Mouse (Mus musculus) stomach, embryonic 16.5 days (tissue): ENCODE results near the gene Kifc3. TPM values are rescaled to one million over a fixed set of nuclear protein-coding genes. Genes with fewer than 3 reads are reported as not detected.

ENCODE experiments used
- ATAC-seq: fragments of 200-750 bp; cut with Nextera tagmentation; 2 replicates; pipeline ENCODE4 v1.8.0; 2017; ENCODE audit warnings: moderate number of reproducible peaks, moderate TSS enrichment; ENCODE audit not compliant: insufficient read depth, low FRiP score
- H3K27ac ChIP-seq: fragments of 300-500 bp; sonication (generic); 2 replicates; pipeline ENCODE4 v1.5.1; 2014; ENCODE audit warnings: low read length
- H3K27me3 ChIP-seq: fragments of 300-500 bp; sonication (generic); 2 replicates; pipeline ENCODE4 v1.6.1; 2014; ENCODE audit warnings: low read length, control low read depth, mixed read lengths; ENCODE audit not compliant: control insufficient read depth, insufficient read depth
- H3K36me3 ChIP-seq: fragments of 300-500 bp; sonication (generic); 2 replicates; pipeline ENCODE4 v1.6.1; 2014; ENCODE audit warnings: low read length; ENCODE audit not compliant: control insufficient read depth, insufficient read depth
- H3K4me1 ChIP-seq: fragments of 300-500 bp; sonication (generic); 2 replicates; pipeline ENCODE4 v1.6.1; 2014; ENCODE audit warnings: low read length, control low read depth, mixed read lengths; ENCODE audit not compliant: control insufficient read depth, insufficient read depth
- H3K4me2 ChIP-seq: fragments of 300-500 bp; sonication (generic); 2 replicates; pipeline ENCODE4 v1.6.1; 2014; ENCODE audit warnings: low read depth, low read length, mixed read lengths
- H3K4me3 ChIP-seq: fragments of 300-500 bp; sonication (generic); replicated peaks from 2 replicates; pipeline ENCODE4 v1.5.1; 2014; ENCODE audit warnings: mild to moderate bottlenecking, low read length
- H3K9ac ChIP-seq: fragments of 300-500 bp; sonication (generic); 2 replicates; pipeline ENCODE4 v1.6.1; 2014; ENCODE audit warnings: low read length
- H3K9me3 ChIP-seq: fragments of 300-500 bp; sonication (generic); replicated peaks from 2 replicates; pipeline ENCODE4 v1.6.1; 2016; ENCODE audit warnings: low read length, control low read depth; ENCODE audit not compliant: control insufficient read depth
- WGBS: fragments of 180-500 bp; shearing (Covaris S2); extraction: QIAGEN DNeasy Blood & Tissue Kit; methylation state at CpG from one replicate; pipeline ENCODE4 v1.1.7; 2014; 5-methylcytosine and 5-hydroxymethylcytosine counted together
- polyA plus RNA-seq: library from polyadenylated mRNA; unstranded; fragments of >200 nt; fragmentation: Nextera tagmentation; extraction: Ambion mirVana; gene quantifications from 2 replicates; pipeline ENCODE4 v1.2.1, GENCODE M21; 2015

Kifc3 gene
- polyA plus RNA-seq, 1 experiment from 2014 or later: 13.3 TPM

GRCm38 (mm10) chr8:95142985-95143804, 59.4 kb downstream of the Kifc3 start:
- Histone ChIP-seq H3K9ac (peak overlapping the region; percentile 33; the same call in 1 of the 2 replicates), H3K27me3 (no peaks in the 10 kb centered on the region), H3K4me1 (peaks cover 54% of the 10 kb centered on the region), H3K4me2 (peak overlapping the region; percentile 96), H3K27ac (peak overlapping the region; percentile 72), H3K4me3 (peak overlapping the region; percentile 75), H3K9me3 (no peaks in the 10 kb centered on the region), H3K36me3 (no peaks in the 10 kb centered on the region)
- ATAC-seq: 0 out of 2 replicates have a peak, but pooled peaks have one; percentile 4
- WGBS: 18% methylated on average over 17 of the region's 17 CpGs

GRCm38 (mm10) chr8:95142075-95142831, 60.4 kb downstream of the Kifc3 start:
- Histone ChIP-seq H3K4me2 (peak overlapping the region; percentile 96), H3K9me3 (no peaks in the 10 kb centered on the region), H3K27ac (peak overlapping the region; percentile 72), H3K4me3 (peak overlapping the region; percentile 75), H3K27me3 (no peaks in the 10 kb centered on the region), H3K36me3 (no peaks in the 10 kb centered on the region), H3K4me1 (peaks cover 63% of the 10 kb centered on the region), H3K9ac (peak overlapping the region; percentile 89)
- ATAC-seq: peak; percentile 76
- 2% methylated on average over 65 of the region's 66 CpGs for WGBS

- peak; percentile 29 for ATAC-seq
- Histone ChIP-seq H3K27ac (peak overlapping the region; percentile 72), H3K27me3 (no peaks in the 10 kb centered on the region), H3K36me3 (no peaks in the 10 kb centered on the region), H3K4me1 (peaks cover 70% of the 10 kb centered on the region), H3K4me2 (peak overlapping the region; percentile 96), H3K9ac (peak overlapping the region; percentile 89), H3K4me3 (peak overlapping the region; percentile 75), H3K9me3 (no peaks in the 10 kb centered on the region)
- WGBS: 0% methylated on average over 6 of the region's 6 CpGs
Measured at GRCm38 (mm10) chr8:95141469-95142074, 61.0 kb downstream of the Kifc3 start.

GRCm38 (mm10) chr8:95141026-95141425, 61.6 kb downstream of the Kifc3 start:
- H3K4me3 ChIP-seq: no peak overlapping the region; the same call in 1 of the 2 replicates
- H3K4me2 ChIP-seq: peak overlapping the region; percentile 96
- no peak overlapping the region for H3K9ac ChIP-seq
- no peaks in the 10 kb centered on the region for H3K9me3 ChIP-seq
- ATAC-seq: no peak
- WGBS: 83% methylated on average over 1 of the region's 1 CpGs
- no peak overlapping the region; the same call in 1 of the 2 replicates for H3K27ac ChIP-seq
- peaks cover 70% of the 10 kb centered on the region for H3K4me1 ChIP-seq
- no peaks in the 10 kb centered on the region for H3K36me3 ChIP-seq
- no peaks in the 10 kb centered on the region for H3K27me3 ChIP-seq

DNA sequence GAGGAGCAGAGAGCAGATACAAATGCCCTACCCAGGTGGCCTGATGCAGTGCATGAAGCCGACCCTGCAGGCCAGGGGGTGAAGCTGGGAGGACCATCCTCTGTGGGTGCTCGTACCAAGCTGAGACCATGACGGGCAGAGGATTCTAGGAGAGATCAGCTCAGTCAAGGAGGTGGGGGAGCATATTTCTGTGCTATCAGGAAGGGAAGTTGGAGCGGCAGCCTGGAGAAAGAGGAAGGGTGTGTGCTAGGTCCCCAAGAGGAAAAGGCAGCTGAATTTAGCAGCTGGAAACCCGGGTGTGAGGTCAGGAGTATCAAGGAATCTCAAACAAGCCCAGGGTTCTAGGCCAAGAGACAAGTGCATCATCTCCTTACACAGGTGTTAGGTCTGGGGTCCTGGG, 62.1 kb downstream of the Kifc3 start:
- H3K27ac ChIP-seq: no peak overlapping the region
- no peak for ATAC-seq
- H3K9me3 ChIP-seq: no peaks in the 10 kb centered on the region
- H3K36me3 ChIP-seq: no peaks in the 10 kb centered on the region
- H3K4me2 ChIP-seq: peak overlapping the region; percentile 96
- 53% methylated on average over 5 of the region's 5 CpGs for WGBS
- H3K9ac ChIP-seq: no peak overlapping the region
- H3K4me3 ChIP-seq: no peak overlapping the region
- H3K27me3 ChIP-seq: no peaks in the 10 kb centered on the region
- H3K4me1 ChIP-seq: peaks cover 70% of the 10 kb centered on the region

DNA sequence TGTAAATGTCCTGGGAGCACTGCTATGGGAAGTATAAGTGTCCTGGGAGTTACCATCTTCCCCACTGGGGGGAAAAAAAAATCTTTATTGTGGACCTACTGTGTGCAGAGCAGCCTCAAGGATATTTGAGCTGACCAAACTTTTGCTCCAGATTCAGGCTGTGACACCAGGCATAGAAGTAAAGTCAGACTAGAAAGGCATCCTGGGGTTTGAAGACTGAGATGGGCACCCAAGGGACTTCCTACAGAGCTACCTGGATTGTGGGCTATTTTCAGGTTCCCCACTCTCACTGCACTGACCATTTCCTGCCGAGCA, 63.6 kb downstream of the Kifc3 start:
- H3K9me3 ChIP-seq: no peaks in the 10 kb centered on the region
- ATAC-seq: no peak
- no peak overlapping the region for H3K27ac ChIP-seq
- no peaks in the 10 kb centered on the region for H3K27me3 ChIP-seq
- no peak overlapping the region for H3K4me2 ChIP-seq
- no peak overlapping the region for H3K4me3 ChIP-seq
- no peak overlapping the region for H3K9ac ChIP-seq
- 56% methylated on average over 1 of the region's 1 CpGs for whole genome bisulfite sequencing
- H3K36me3 ChIP-seq: no peaks in the 10 kb centered on the region
- H3K4me1 ChIP-seq: peaks cover 69% of the 10 kb centered on the region

- ATAC-seq: no peak
- H3K4me2 ChIP-seq: peak overlapping the region; percentile 66
- peak overlapping the region; percentile 39 for H3K4me3 ChIP-seq
- peak overlapping the region; percentile 47; the same call in 1 of the 2 replicates for H3K9ac ChIP-seq
- H3K4me1 ChIP-seq: peaks cover 64% of the 10 kb centered on the region
- no peaks in the 10 kb centered on the region for H3K36me3 ChIP-seq
- no peaks in the 10 kb centered on the region for H3K9me3 ChIP-seq
- H3K27me3 ChIP-seq: no peaks in the 10 kb centered on the region
- 22% methylated on average over 6 of the region's 6 CpGs for WGBS
- peak overlapping the region; percentile 9; the same call in 1 of the 2 replicates for H3K27ac ChIP-seq
Measured at GRCm38 (mm10) chr8:95138341-95139050, 64.1 kb downstream of the Kifc3 start.

DNA sequence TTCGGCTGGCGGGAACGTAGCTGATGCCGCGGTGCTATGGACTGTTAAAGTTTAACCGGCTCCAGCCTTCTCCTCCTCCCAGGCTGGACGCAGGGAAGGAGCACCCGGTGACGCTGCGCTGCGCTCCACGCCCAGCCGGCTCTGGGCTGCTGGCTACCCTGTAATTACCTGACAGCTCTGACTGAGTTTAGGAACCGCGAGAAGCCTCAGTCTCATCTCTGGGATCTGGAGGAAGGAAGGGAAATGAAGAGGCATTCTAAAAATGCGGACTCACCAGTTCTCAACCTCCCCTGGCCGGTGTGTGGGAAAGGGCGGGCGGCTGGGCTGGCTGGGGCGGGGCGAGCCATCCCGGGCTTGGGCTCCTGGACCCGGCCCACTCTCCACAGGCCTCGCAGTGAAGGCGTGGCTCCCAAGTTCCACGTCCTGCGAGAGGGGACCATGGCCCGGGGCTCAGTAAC, 64.9 kb downstream of the Kifc3 start:
- Histone ChIP-seq H3K27ac (peak overlapping the region; percentile 61; the same call in 1 of the 2 replicates), H3K9ac (peak overlapping the region; percentile 47), H3K27me3 (no peaks in the 10 kb centered on the region), H3K9me3 (no peaks in the 10 kb centered on the region), H3K4me2 (peak overlapping the region; percentile 66), H3K4me1 (peaks cover 56% of the 10 kb centered on the region), H3K36me3 (no peaks in the 10 kb centered on the region), H3K4me3 (peak overlapping the region; percentile 39)
- WGBS: 3% methylated on average over 28 of the region's 28 CpGs
- peak; percentile 66 for ATAC-seq
